Mouse (Mus musculus): Measurements from ENCODE around the gene Nisch. TPM values are rescaled to one million over a fixed set of nuclear protein-coding genes. Genes with fewer than 3 reads are reported as not detected.

The Nisch gene
- polyA plus RNA-seq, 1 experiment, result 323 TPM

- DNase-seq (ENCODE audit: low read depth), result no peak
Measured at GRCm38 (mm10) chr14:31215157-31216002, 1.4 kb downstream of the Nisch start.

GRCm38 (mm10) chr14:31214684-31215083 is 2.1 kb downstream of the Nisch start:
- DNase-seq (ENCODE audit: low read depth), result no peak

GRCm38 (mm10) chr14:31213868-31214267 is 2.9 kb downstream of the Nisch start:
- DNase-seq (ENCODE audit: low read depth), result no peak

GRCm38 (mm10) chr14:31212499-31212898 is 4.2 kb downstream of the Nisch start:
- DNase-seq (ENCODE audit: low read depth), result no peak

- DNase-seq (ENCODE audit: low read depth), result no peak
Measured at GRCm38 (mm10) chr14:31211854-31212253, 4.9 kb downstream of the Nisch start.

- DNase-seq (ENCODE audit: low read depth), result no peak
Measured at GRCm38 (mm10) chr14:31209133-31209557, 7.6 kb downstream of the Nisch start.

- DNase-seq (ENCODE audit: low read depth), result no peak
Measured at GRCm38 (mm10) chr14:31208084-31208483, 8.7 kb downstream of the Nisch start, which contains the start of gene Tnnc1. Gene Tnnc1 (plus strand): TSS chr14:31208312.

- DNase-seq (ENCODE audit: low read depth), result no peak
Measured at GRCm38 (mm10) chr14:31207070-31207830, 9.5 kb downstream of the Nisch start.

- DNase-seq (ENCODE audit: low read depth), result no peak
Measured at GRCm38 (mm10) chr14:31206472-31206981, 10.2 kb downstream of the Nisch start.

- DNase-seq (ENCODE audit: low read depth), result no peak
Measured at GRCm38 (mm10) chr14:31205562-31206467, 10.9 kb downstream of the Nisch start.

GRCm38 (mm10) chr14:31205244-31205561 is 11.5 kb downstream of the Nisch start:
- no peak for DNase-seq (ENCODE audit: low read depth)

GRCm38 (mm10) chr14:31204844-31205243 is 11.9 kb downstream of the Nisch start:
- DNase-seq (ENCODE audit: low read depth), result no peak

GRCm38 (mm10) chr14:31200038-31200437 is 16.7 kb downstream of the Nisch start:
- DNase-seq (ENCODE audit: low read depth), result no peak

- DNase-seq (ENCODE audit: low read depth), result no peak
Measured at GRCm38 (mm10) chr14:31199599-31199998, 17.1 kb downstream of the Nisch start.

- DNase-seq (ENCODE audit: low read depth), result no peak
Measured at GRCm38 (mm10) chr14:31197547-31198516, 18.9 kb downstream of the Nisch start.

- no peak for DNase-seq (ENCODE audit: low read depth)
Measured at GRCm38 (mm10) chr14:31195968-31196367, 20.8 kb downstream of the Nisch start.

- no peak for DNase-seq (ENCODE audit: low read depth)
Measured at GRCm38 (mm10) chr14:31195521-31195920, 21.2 kb downstream of the Nisch start.

GRCm38 (mm10) chr14:31194891-31195513 is 21.7 kb downstream of the Nisch start:
- DNase-seq (ENCODE audit: low read depth), result peak; percentile 70

GRCm38 (mm10) chr14:31194441-31194840 is 22.3 kb downstream of the Nisch start:
- no peak for DNase-seq (ENCODE audit: low read depth)

GRCm38 (mm10) chr14:31193791-31194190 is 23.0 kb downstream of the Nisch start:
- DNase-seq (ENCODE audit: low read depth), result no peak

Data from gonadal fat pad, adult 2 months (tissue).